Mouse (Mus musculus): ENCODE measurements around the gene Slc25a3. TPM values are rescaled to one million over a fixed set of nuclear protein-coding genes. Genes with fewer than 3 reads are reported as not detected.

Gene Slc25a3
- polyA plus RNA-seq, 1 experiment from 2014 or later: 608 TPM

- Histone ChIP-seq H3K36me3 (ENCODE audit: control insufficient read depth, insufficient read depth, low read length) (peaks cover 53% of the 10 kb centered on the region), H3K9me3 (ENCODE audit: control insufficient read depth, low read length) (no peaks in the 10 kb centered on the region), H3K9ac (ENCODE audit: low read length) (no peak overlapping the region), H3K27ac (ENCODE audit: low read depth) (no peak overlapping the region), H3K4me3 (ENCODE audit: low read depth, low read length) (no peak overlapping the region), H3K4me2 (ENCODE audit: low read length) (no peak overlapping the region), H3K4me1 (replicated peaks; ENCODE audit: control insufficient read depth, insufficient read depth, low read length) (no peaks in the 10 kb centered on the region), H3K27me3 (replicated peaks; ENCODE audit: control insufficient read depth, insufficient read depth, low read length) (no peaks in the 10 kb centered on the region)
- 98% methylated on average over 7 of the region's 7 CpGs for WGBS
- no peak for DNase-seq (ENCODE audit: low spot score)
- no peak for ATAC-seq (replicated peaks; ENCODE audit: low FRiP score, low TSS enrichment, low read depth)
Measured at GRCm38 (mm10) chr10:91145413-91145812, 21.6 kb upstream of the Slc25a3 start.

- Histone ChIP-seq H3K36me3 (ENCODE audit: control insufficient read depth, insufficient read depth, low read length) (peaks cover 35% of the 10 kb centered on the region), H3K27ac (ENCODE audit: low read depth) (no peak overlapping the region), H3K4me3 (ENCODE audit: low read depth, low read length) (no peak overlapping the region), H3K9ac (ENCODE audit: low read length) (no peak overlapping the region), H3K4me1 (replicated peaks; ENCODE audit: control insufficient read depth, insufficient read depth, low read length) (no peaks in the 10 kb centered on the region), H3K4me2 (ENCODE audit: low read length) (no peak overlapping the region), H3K27me3 (replicated peaks; ENCODE audit: control insufficient read depth, insufficient read depth, low read length) (no peaks in the 10 kb centered on the region), H3K9me3 (ENCODE audit: control insufficient read depth, low read length) (no peaks in the 10 kb centered on the region)
- WGBS: 68% methylated on average over 17 of the region's 18 CpGs
- ATAC-seq (replicated peaks; ENCODE audit: low FRiP score, low TSS enrichment, low read depth) (0 out of 2 replicates have a peak, but pooled peaks have one; percentile 17), DNase-seq (ENCODE audit: low spot score) (no peak)
Measured at GRCm38 (mm10) chr10:91143313-91144230, 19.7 kb upstream of the Slc25a3 start.

GRCm38 (mm10) chr10:91142654-91143191, 18.9 kb upstream of the Slc25a3 start:
- no peak overlapping the region for H3K4me3 ChIP-seq (ENCODE audit: low read depth, low read length)
- WGBS: 67% methylated on average over 10 of the region's 10 CpGs
- H3K36me3 ChIP-seq (ENCODE audit: control insufficient read depth, insufficient read depth, low read length): peaks cover 27% of the 10 kb centered on the region
- no peak overlapping the region for H3K27ac ChIP-seq (ENCODE audit: low read depth)
- no peak overlapping the region for H3K4me2 ChIP-seq (ENCODE audit: low read length)
- no peaks in the 10 kb centered on the region for H3K27me3 ChIP-seq (replicated peaks; ENCODE audit: control insufficient read depth, insufficient read depth, low read length)
- H3K9me3 ChIP-seq (ENCODE audit: control insufficient read depth, low read length): no peaks in the 10 kb centered on the region
- H3K4me1 ChIP-seq (replicated peaks; ENCODE audit: control insufficient read depth, insufficient read depth, low read length): no peaks in the 10 kb centered on the region
- ATAC-seq (replicated peaks; ENCODE audit: low FRiP score, low TSS enrichment, low read depth) (no peak), DNase-seq (ENCODE audit: low spot score) (no peak)
- no peak overlapping the region for H3K9ac ChIP-seq (ENCODE audit: low read length)

- Histone ChIP-seq H3K4me1 (replicated peaks; ENCODE audit: control insufficient read depth, insufficient read depth, low read length) (no peaks in the 10 kb centered on the region), H3K36me3 (ENCODE audit: control insufficient read depth, insufficient read depth, low read length) (peaks cover 17% of the 10 kb centered on the region), H3K4me2 (ENCODE audit: low read length) (no peak overlapping the region), H3K9me3 (ENCODE audit: control insufficient read depth, low read length) (no peaks in the 10 kb centered on the region), H3K4me3 (ENCODE audit: low read depth, low read length) (no peak overlapping the region), H3K27ac (ENCODE audit: low read depth) (no peak overlapping the region), H3K9ac (ENCODE audit: low read length) (no peak overlapping the region), H3K27me3 (replicated peaks; ENCODE audit: control insufficient read depth, insufficient read depth, low read length) (no peaks in the 10 kb centered on the region)
- DNase-seq (ENCODE audit: low spot score) (no peak), ATAC-seq (replicated peaks; ENCODE audit: low FRiP score, low TSS enrichment, low read depth) (0 out of 2 replicates have a peak, but pooled peaks have one; percentile 26)
- WGBS: 43% methylated on average over 2 of the region's 2 CpGs
Measured at GRCm38 (mm10) chr10:91141564-91141963, 17.7 kb upstream of the Slc25a3 start.

- ATAC-seq (replicated peaks; ENCODE audit: low FRiP score, low TSS enrichment, low read depth): no peak
- H3K27ac ChIP-seq (ENCODE audit: low read depth): no peak overlapping the region
- H3K4me1 ChIP-seq (replicated peaks; ENCODE audit: control insufficient read depth, insufficient read depth, low read length): no peaks in the 10 kb centered on the region
- 91% methylated on average over 14 of the region's 14 CpGs for WGBS
- no peak overlapping the region for H3K9ac ChIP-seq (ENCODE audit: low read length)
- no peaks in the 10 kb centered on the region for H3K27me3 ChIP-seq (replicated peaks; ENCODE audit: control insufficient read depth, insufficient read depth, low read length)
- no peak overlapping the region for H3K4me2 ChIP-seq (ENCODE audit: low read length)
- DNase-seq (ENCODE audit: low spot score): no peak
- H3K4me3 ChIP-seq (ENCODE audit: low read depth, low read length): no peak overlapping the region
- no peaks in the 10 kb centered on the region for H3K36me3 ChIP-seq (ENCODE audit: control insufficient read depth, insufficient read depth, low read length)
- no peaks in the 10 kb centered on the region for H3K9me3 ChIP-seq (ENCODE audit: control insufficient read depth, low read length)
Measured at GRCm38 (mm10) chr10:91139148-91139766, 15.4 kb upstream of the Slc25a3 start.

- WGBS: 74% methylated on average over 3 of the region's 3 CpGs
- Histone ChIP-seq H3K4me2 (ENCODE audit: low read length) (no peak overlapping the region), H3K27ac (ENCODE audit: low read depth) (no peak overlapping the region), H3K9ac (ENCODE audit: low read length) (no peak overlapping the region), H3K27me3 (replicated peaks; ENCODE audit: control insufficient read depth, insufficient read depth, low read length) (no peaks in the 10 kb centered on the region), H3K4me3 (ENCODE audit: low read depth, low read length) (no peak overlapping the region), H3K4me1 (replicated peaks; ENCODE audit: control insufficient read depth, insufficient read depth, low read length) (no peaks in the 10 kb centered on the region), H3K36me3 (ENCODE audit: control insufficient read depth, insufficient read depth, low read length) (no peaks in the 10 kb centered on the region), H3K9me3 (ENCODE audit: control insufficient read depth, low read length) (no peaks in the 10 kb centered on the region)
- no peak for ATAC-seq (replicated peaks; ENCODE audit: low FRiP score, low TSS enrichment, low read depth)
- DNase-seq (ENCODE audit: low spot score): no peak
Measured at GRCm38 (mm10) chr10:91138317-91138716, 14.5 kb upstream of the Slc25a3 start.

GRCm38 (mm10) chr10:91137400-91137799, 13.5 kb upstream of the Slc25a3 start:
- no peak overlapping the region for H3K27ac ChIP-seq (ENCODE audit: low read depth)
- H3K4me2 ChIP-seq (ENCODE audit: low read length): no peak overlapping the region
- H3K4me1 ChIP-seq (replicated peaks; ENCODE audit: control insufficient read depth, insufficient read depth, low read length): no peaks in the 10 kb centered on the region
- H3K9me3 ChIP-seq (ENCODE audit: control insufficient read depth, low read length): no peaks in the 10 kb centered on the region
- H3K27me3 ChIP-seq (replicated peaks; ENCODE audit: control insufficient read depth, insufficient read depth, low read length): no peaks in the 10 kb centered on the region
- no peaks in the 10 kb centered on the region for H3K36me3 ChIP-seq (ENCODE audit: control insufficient read depth, insufficient read depth, low read length)
- H3K4me3 ChIP-seq (ENCODE audit: low read depth, low read length): no peak overlapping the region
- no peak overlapping the region for H3K9ac ChIP-seq (ENCODE audit: low read length)
- DNase-seq (ENCODE audit: low spot score) (no peak), ATAC-seq (replicated peaks; ENCODE audit: low FRiP score, low TSS enrichment, low read depth) (no peak)
- WGBS: 79% methylated on average over 9 of the region's 9 CpGs

- no peaks in the 10 kb centered on the region for H3K27me3 ChIP-seq (replicated peaks; ENCODE audit: control insufficient read depth, insufficient read depth, low read length)
- H3K27ac ChIP-seq (ENCODE audit: low read depth): no peak overlapping the region
- no peak for ATAC-seq (replicated peaks; ENCODE audit: low FRiP score, low TSS enrichment, low read depth)
- 92% methylated on average over 7 of the region's 7 CpGs for WGBS
- H3K9ac ChIP-seq (ENCODE audit: low read length): no peak overlapping the region
- no peak overlapping the region for H3K4me2 ChIP-seq (ENCODE audit: low read length)
- no peak overlapping the region for H3K4me3 ChIP-seq (ENCODE audit: low read depth, low read length)
- H3K9me3 ChIP-seq (ENCODE audit: control insufficient read depth, low read length): no peaks in the 10 kb centered on the region
- no peak for DNase-seq (ENCODE audit: low spot score)
- H3K36me3 ChIP-seq (ENCODE audit: control insufficient read depth, insufficient read depth, low read length): no peaks in the 10 kb centered on the region
- H3K4me1 ChIP-seq (replicated peaks; ENCODE audit: control insufficient read depth, insufficient read depth, low read length): no peaks in the 10 kb centered on the region
Measured at GRCm38 (mm10) chr10:91135302-91135972, 11.6 kb upstream of the Slc25a3 start.
